Mouse (Mus musculus): ENCODE results near the gene C1s1. TPM values are rescaled to one million over a fixed set of nuclear protein-coding genes. Genes with fewer than 3 reads are reported as not detected.

Gene C1s1
- total RNA-seq, 2 experiments from 2014 or later: 1.2 to 1.3 TPM

Other genes with a start within 250 kb of the C1s1 start
- gene Cd163, start 237.7 kb downstream of the C1s1 start, total RNA-seq (2021): 1 to 10 TPM; 3.7 to 4.0 TPM
- gene Pex5, start 127.3 kb downstream of the C1s1 start, total RNA-seq (2021): 10 to 100 TPM; 70.2 to 81.5 TPM
- 100 to 1,000 TPM; 272 to 280 TPM for gene Clstn3, start 77.6 kb downstream of the C1s1 start, total RNA-seq (2021)
- gene C1rl, start 49.2 kb downstream of the C1s1 start, total RNA-seq (2021): under 1 TPM; 0.25 to 0.34 TPM
- gene C1ra, start 30.0 kb downstream of the C1s1 start, total RNA-seq (2021): under 1 TPM; 0.30 to 0.47 TPM
- under 1 TPM in 1 of 2 experiments, not detected in 1; 0.16 TPM for gene C1rb, start 27.9 kb upstream of the C1s1 start, total RNA-seq (2021)
- gene C1s2, start 93.7 kb upstream of the C1s1 start, total RNA-seq (2021): under 1 TPM; 0.57 to 0.62 TPM
- 10 to 100 TPM; 43.5 to 44.0 TPM for gene Lpcat3, start 120.7 kb upstream of the C1s1 start, total RNA-seq (2021)
- gene Emg1, start 169.8 kb upstream of the C1s1 start, total RNA-seq (2021): 10 to 100 TPM; 49.4 to 53.8 TPM
- gene Phb2, start 170.0 kb upstream of the C1s1 start, total RNA-seq (2021): 100 to 1,000 TPM; 159 to 164 TPM
- 1 to 10 TPM; 4.3 to 5.3 TPM for gene Ptpn6, start 196.4 kb upstream of the C1s1 start, total RNA-seq (2021)
- 100 to 1,000 TPM; 329 to 345 TPM for gene Grcc10, start 199.0 kb upstream of the C1s1 start, total RNA-seq (2021)
- gene Gm45234, start 213.7 kb upstream of the C1s1 start, total RNA-seq (2021): not detected
- 100 to 1,000 TPM; 138 to 150 TPM for gene Atn1, start 214.2 kb upstream of the C1s1 start, total RNA-seq (2021)
- gene Eno2, start 227.3 kb upstream of the C1s1 start, total RNA-seq (2021): 100 to 1,000 TPM; 476 to 480 TPM
- gene Lrrc23, start 237.4 kb upstream of the C1s1 start, total RNA-seq (2021): 1 to 10 TPM; 1.8 to 3.6 TPM